Mouse (Mus musculus) neural tube, embryonic 13.5 days (tissue): ENCODE data around the gene Ctps2. TPM values are rescaled to one million over a fixed set of nuclear protein-coding genes. Genes with fewer than 3 reads are reported as not detected.

Source experiments
- ATAC-seq: fragments of 200-750 bp; cut with Nextera tagmentation; 2 replicates; pipeline ENCODE4 v1.8.0; 2017; ENCODE audit warnings: low read depth, mild to moderate bottlenecking, moderate TSS enrichment, moderate library complexity
- H3K27ac ChIP-seq: fragments of 300-500 bp; sonication (generic); replicated peaks from 2 replicates; pipeline ENCODE4 v1.5.1; 2015; ENCODE audit warnings: moderate library complexity, mild to moderate bottlenecking, inconsistent platforms
- H3K27me3 ChIP-seq: fragments of 300-500 bp; sonication (generic); 2 replicates; pipeline ENCODE4 v1.6.1; 2015; ENCODE audit warnings: mild to moderate bottlenecking, inconsistent platforms
- H3K36me3 ChIP-seq: fragments of 300-500 bp; sonication (generic); 2 replicates; pipeline ENCODE4 v1.6.1; 2015; ENCODE audit warnings: mild to moderate bottlenecking, inconsistent platforms
- H3K4me1 ChIP-seq: fragments of 300-500 bp; sonication (generic); replicated peaks from 2 replicates; pipeline ENCODE4 v1.6.1; 2015; ENCODE audit warnings: inconsistent platforms
- H3K4me2 ChIP-seq: fragments of 300-500 bp; sonication (generic); 2 replicates; pipeline ENCODE4 v1.6.1; 2015; ENCODE audit warnings: inconsistent platforms, mild to moderate bottlenecking, moderate library complexity
- H3K4me3 ChIP-seq: fragments of 300-500 bp; sonication (generic); 2 replicates; pipeline ENCODE4 v1.5.1; 2015; ENCODE audit warnings: mild to moderate bottlenecking, inconsistent platforms
- H3K9ac ChIP-seq: fragments of 300-500 bp; sonication (generic); 2 replicates; pipeline ENCODE4 v1.6.1; 2015; ENCODE audit warnings: moderate library complexity, mild to moderate bottlenecking, inconsistent platforms
- H3K9me3 ChIP-seq: fragments of 300-500 bp; sonication (generic); 2 replicates; pipeline ENCODE4 v1.6.1; 2016; ENCODE audit warnings: inconsistent platforms
- WGBS: fragments of 180-500 bp; shearing (Covaris S2); methylation state at CpG from one replicate; pipeline ENCODE4 v1.1.7; 2015; 5-methylcytosine and 5-hydroxymethylcytosine counted together
- polyA plus RNA-seq: library from polyadenylated mRNA; unstranded; fragments of >200 nt; fragmentation: Nextera tagmentation; extraction: Ambion mirVana; gene quantifications from 2 replicates; pipeline ENCODE4 v1.2.1, GENCODE M21; 2015

The Ctps2 gene
- polyA plus RNA-seq, 1 experiment from 2014 or later, result 83.6 TPM

DNA sequence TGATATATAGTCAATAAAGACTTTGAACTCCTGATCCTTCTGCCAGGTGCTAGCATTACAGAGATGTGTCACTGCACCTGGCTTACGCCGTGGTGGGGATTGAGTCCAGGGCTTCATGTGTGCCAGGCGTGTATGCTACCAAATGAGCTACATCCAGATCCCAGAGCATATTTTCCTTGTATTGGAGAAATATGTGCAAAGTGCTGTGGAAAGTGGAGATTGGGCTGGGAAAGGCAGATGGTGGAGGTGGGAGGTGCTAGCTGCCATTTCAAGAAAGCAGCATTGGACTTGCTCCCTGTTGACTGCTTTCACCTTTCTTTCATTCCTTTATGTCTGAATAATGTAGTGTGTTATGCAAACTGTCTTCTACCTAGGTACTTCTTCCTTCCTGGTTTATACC is 12.6 kb downstream of the Ctps2 start:
- Histone ChIP-seq H3K9ac (no peak overlapping the region), H3K27me3 (no peaks in the 10 kb centered on the region), H3K9me3 (no peaks in the 10 kb centered on the region), H3K4me1 (no peaks in the 10 kb centered on the region), H3K4me2 (no peak overlapping the region), H3K4me3 (no peak overlapping the region), H3K36me3 (peaks cover 19% of the 10 kb centered on the region), H3K27ac (no peak overlapping the region)
- WGBS, result 86% methylated on average over 3 of the region's 3 CpGs
- no peak for ATAC-seq

- H3K27me3 ChIP-seq, result no peaks in the 10 kb centered on the region
- H3K9ac ChIP-seq, result no peak overlapping the region
- H3K4me3 ChIP-seq, result no peak overlapping the region
- peaks cover 16% of the 10 kb centered on the region for H3K36me3 ChIP-seq
- 32% methylated on average over 5 of the region's 5 CpGs for WGBS
- H3K27ac ChIP-seq, result no peak overlapping the region
- no peaks in the 10 kb centered on the region for H3K4me1 ChIP-seq
- no peaks in the 10 kb centered on the region for H3K9me3 ChIP-seq
- no peak overlapping the region for H3K4me2 ChIP-seq
- ATAC-seq, result no peak
Measured at GRCm38 (mm10) chrX:162915697-162916096, 14.7 kb downstream of the Ctps2 start.

DNA sequence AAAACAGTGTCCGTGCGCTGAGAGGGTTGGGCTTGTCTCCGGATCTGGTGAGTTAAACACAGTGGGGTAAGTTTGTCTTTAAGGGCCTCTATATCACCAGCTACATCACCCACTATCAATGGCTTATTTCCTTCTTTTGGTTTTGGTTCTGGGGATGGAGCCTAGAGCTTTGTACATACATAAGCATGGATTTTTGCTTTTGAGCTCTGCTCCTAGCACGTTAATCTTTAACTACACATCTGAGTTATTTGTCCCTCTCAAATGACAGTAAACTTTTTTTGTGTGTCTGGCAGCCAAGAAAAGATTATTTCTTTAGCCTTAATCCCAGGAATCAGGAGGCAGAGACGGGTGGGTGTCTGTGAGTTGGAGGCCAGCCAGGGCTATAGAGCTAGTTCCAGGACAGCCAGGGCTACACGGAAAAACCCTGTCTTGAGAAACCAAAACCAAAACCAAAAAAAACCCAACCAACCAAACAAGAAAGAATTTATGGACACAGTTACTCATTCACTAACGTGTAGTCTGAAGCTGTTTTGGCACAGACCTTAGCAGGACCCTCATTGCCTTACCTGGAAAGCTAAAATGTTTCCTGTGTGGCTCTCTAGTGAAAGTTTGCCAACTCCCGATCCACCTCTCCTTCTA is 20.6 kb downstream of the Ctps2 start:
- WGBS, result 91% methylated on average over 8 of the region's 8 CpGs
- Histone ChIP-seq H3K4me1 (no peaks in the 10 kb centered on the region), H3K4me2 (no peak overlapping the region), H3K36me3 (peaks cover 15% of the 10 kb centered on the region; the same call in 1 of the 2 replicates), H3K4me3 (no peak overlapping the region), H3K27me3 (no peaks in the 10 kb centered on the region; the same call in none of the 2 replicates), H3K9ac (no peak overlapping the region), H3K9me3 (no peaks in the 10 kb centered on the region), H3K27ac (no peak overlapping the region)
- ATAC-seq, result no peak

DNA sequence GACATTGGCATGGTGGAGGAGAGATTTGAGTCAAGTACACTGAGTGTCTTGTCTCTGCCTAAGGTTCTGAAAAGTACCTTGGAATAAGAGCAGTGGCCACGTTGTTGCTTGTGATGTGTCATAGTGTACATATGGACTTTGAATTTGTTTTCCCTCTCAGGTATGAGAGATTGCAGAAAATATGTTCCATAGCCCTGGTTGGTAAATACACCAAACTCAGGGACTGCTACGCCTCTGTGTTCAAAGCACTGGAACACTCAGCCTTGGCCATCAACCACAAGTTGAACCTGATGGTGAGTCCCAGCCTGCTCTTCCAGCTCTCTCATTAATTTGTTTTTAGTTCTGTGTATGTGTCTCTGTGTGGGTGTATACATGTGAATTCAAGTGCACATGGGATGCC is 30.4 kb downstream of the Ctps2 start:
- no peak overlapping the region for H3K4me2 ChIP-seq
- WGBS, result 96% methylated on average over 2 of the region's 2 CpGs
- no peaks in the 10 kb centered on the region for H3K4me1 ChIP-seq
- no peak for ATAC-seq
- H3K9ac ChIP-seq, result no peak overlapping the region
- no peaks in the 10 kb centered on the region for H3K9me3 ChIP-seq
- H3K27me3 ChIP-seq, result no peaks in the 10 kb centered on the region
- H3K4me3 ChIP-seq, result no peak overlapping the region
- peaks cover 37% of the 10 kb centered on the region for H3K36me3 ChIP-seq
- no peak overlapping the region for H3K27ac ChIP-seq

DNA sequence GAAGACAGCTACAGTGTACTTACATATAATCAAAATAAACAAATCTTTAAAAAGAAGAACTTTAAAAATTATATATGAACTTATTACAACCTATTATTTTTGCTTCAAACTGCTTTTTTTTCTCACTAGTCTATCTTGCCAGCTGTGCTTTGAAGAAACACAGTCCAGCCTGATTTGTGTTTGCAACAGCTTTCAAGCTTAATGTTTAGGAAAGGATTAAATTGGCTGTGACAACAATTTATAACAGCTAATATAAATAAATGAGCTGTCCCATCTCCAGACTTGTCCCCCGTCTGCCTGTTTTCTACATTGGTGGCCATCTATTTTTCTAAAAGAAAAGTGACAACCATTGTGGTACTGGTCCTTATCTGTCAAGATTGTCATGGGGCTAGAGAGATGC is 41.0 kb downstream of the Ctps2 start:
- no peaks in the 10 kb centered on the region for H3K9me3 ChIP-seq
- ATAC-seq, result no peak
- H3K36me3 ChIP-seq, result no peaks in the 10 kb centered on the region
- H3K4me3 ChIP-seq, result no peak overlapping the region
- WGBS, result 78% methylated on average over 1 of the region's 1 CpGs
- H3K27me3 ChIP-seq, result 0 out of 2 replicates have a peak, but pooled peaks cover 5% of the 10 kb centered on the region
- H3K4me2 ChIP-seq, result no peak overlapping the region
- no peak overlapping the region for H3K9ac ChIP-seq
- no peaks in the 10 kb centered on the region for H3K4me1 ChIP-seq
- H3K27ac ChIP-seq, result no peak overlapping the region

DNA sequence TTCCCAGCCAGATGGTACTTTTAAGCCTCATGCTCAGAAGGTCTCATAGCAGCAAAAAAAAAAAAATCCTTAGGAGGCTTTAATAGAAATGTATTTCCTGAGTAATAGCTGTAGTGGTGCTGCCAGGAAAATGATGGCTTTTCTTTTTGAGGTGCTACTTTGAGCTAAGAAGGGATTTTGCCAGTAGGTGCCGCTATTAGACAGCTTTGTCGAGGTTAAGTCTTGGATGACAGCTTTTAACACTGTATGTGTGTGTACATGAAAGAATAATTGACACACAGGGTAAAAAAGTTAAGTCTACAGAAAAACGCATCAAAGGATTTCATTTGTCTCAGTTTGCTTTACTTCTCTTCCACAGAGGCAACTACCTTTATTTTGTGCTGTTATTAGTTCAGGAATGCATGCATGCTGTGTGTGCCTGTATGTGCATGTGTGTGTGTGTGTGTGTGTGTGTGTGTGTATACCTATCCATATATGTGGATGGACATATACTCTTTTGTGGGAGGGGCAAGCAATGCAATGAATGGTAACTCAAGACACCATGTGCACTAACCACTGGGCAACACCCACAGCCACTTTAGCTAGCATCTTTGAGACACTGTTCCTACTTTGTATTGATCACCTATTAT is 48.9 kb downstream of the Ctps2 start:
- H3K4me1 ChIP-seq, result no peaks in the 10 kb centered on the region
- H3K4me2 ChIP-seq, result no peak overlapping the region
- WGBS, result 46% methylated on average over 3 of the region's 3 CpGs
- H3K27ac ChIP-seq, result no peak overlapping the region
- H3K9me3 ChIP-seq, result no peaks in the 10 kb centered on the region
- no peaks in the 10 kb centered on the region for H3K27me3 ChIP-seq
- H3K36me3 ChIP-seq, result no peaks in the 10 kb centered on the region
- peak; percentile 61; the same call in 1 of the 2 replicates for ATAC-seq
- H3K9ac ChIP-seq, result no peak overlapping the region
- no peak overlapping the region for H3K4me3 ChIP-seq

DNA sequence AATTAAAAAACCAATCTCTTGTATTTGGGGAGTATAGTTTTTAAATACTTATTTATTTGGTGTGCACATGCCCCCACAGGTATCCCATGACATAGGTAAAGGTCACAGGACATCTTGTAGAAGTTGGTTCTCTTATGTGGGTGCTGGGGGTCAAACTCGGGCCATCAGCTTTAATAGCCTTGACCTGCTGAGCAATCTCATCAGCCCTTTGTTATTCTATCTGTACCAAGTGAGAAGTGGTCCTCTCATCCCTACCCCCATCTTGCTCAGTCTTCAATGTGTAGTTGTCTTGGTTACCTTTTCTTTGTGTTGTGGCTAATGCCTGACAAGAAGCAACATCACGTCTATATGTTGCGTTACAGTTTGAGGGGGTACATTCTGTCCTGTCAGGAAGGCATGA is 56.9 kb downstream of the Ctps2 start:
- Histone ChIP-seq H3K4me3 (no peak overlapping the region), H3K9ac (no peak overlapping the region), H3K4me2 (no peak overlapping the region), H3K4me1 (no peaks in the 10 kb centered on the region), H3K27me3 (0 out of 2 replicates have a peak, but pooled peaks cover 4% of the 10 kb centered on the region), H3K27ac (no peak overlapping the region), H3K36me3 (no peaks in the 10 kb centered on the region), H3K9me3 (no peaks in the 10 kb centered on the region)
- 60% methylated on average over 3 of the region's 3 CpGs for WGBS
- ATAC-seq, result no peak

DNA sequence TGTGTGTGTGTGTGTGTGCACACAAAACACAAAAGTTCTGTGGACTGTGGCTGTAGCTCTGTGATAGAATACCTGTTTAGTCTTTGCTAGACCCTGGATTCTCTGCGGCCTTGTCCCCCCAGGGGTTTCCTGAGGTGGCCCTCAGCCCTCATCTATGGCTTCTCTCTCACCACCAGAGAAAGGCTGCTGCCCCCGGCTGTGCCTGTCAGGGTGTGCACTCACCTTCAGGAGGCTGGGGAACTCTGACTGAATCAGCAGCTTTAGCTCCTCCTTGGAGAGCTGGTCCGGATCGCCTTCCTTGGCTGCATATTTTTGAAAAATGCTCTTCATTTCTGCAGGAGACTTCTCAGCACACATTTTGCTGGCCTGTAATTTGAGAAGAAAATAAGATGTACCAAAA is 62.8 kb downstream of the Ctps2 start:
- H3K4me1 ChIP-seq, result no peaks in the 10 kb centered on the region
- no peak overlapping the region for H3K27ac ChIP-seq
- WGBS, result 43% methylated on average over 4 of the region's 4 CpGs
- no peak overlapping the region for H3K9ac ChIP-seq
- peaks cover 18% of the 10 kb centered on the region; the same call in 1 of the 2 replicates for H3K27me3 ChIP-seq
- no peaks in the 10 kb centered on the region for H3K36me3 ChIP-seq
- no peaks in the 10 kb centered on the region for H3K9me3 ChIP-seq
- ATAC-seq, result no peak
- no peak overlapping the region for H3K4me3 ChIP-seq
- H3K4me2 ChIP-seq, result no peak overlapping the region

GRCm38 (mm10) chrX:162964383-162964782 is 63.3 kb downstream of the Ctps2 start, which contains the start of gene S100g:
TSS of gene S100g (minus strand) at chrX:162964599.
- H3K4me1 ChIP-seq, result no peaks in the 10 kb centered on the region
- ATAC-seq, result no peak
- no peaks in the 10 kb centered on the region for H3K36me3 ChIP-seq
- no peaks in the 10 kb centered on the region for H3K9me3 ChIP-seq
- H3K27ac ChIP-seq, result no peak within 1 kb of the TSS
- WGBS, result 26% methylated on average over 3 of the region's 3 CpGs
- peaks cover 18% of the 10 kb centered on the region; the same call in 1 of the 2 replicates for H3K27me3 ChIP-seq
- no peak within 1 kb of the TSS for H3K4me2 ChIP-seq
- H3K4me3 ChIP-seq, result no peak within 1 kb of the TSS
- no peak within 1 kb of the TSS for H3K9ac ChIP-seq

DNA sequence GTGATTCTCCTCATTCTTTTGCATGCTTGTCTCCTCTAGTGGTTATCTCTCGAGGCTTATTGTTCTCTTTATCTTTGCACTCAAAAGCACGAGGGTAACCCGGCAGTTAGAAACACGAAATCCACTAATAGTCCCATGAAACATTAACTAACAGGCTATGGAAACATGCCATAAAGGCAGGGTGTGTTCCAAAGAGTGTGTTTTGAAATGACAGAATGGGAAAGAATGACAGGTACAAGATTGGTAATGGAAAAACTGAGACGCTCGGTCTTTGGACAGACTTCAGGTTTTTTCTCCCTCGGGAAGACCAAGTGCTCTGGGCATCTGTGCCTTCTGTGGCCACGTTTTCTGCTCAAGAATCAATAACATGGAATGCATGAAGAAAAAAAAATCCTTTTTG is 66.4 kb downstream of the Ctps2 start:
- Histone ChIP-seq H3K36me3 (no peaks in the 10 kb centered on the region), H3K4me1 (no peaks in the 10 kb centered on the region), H3K9ac (no peak overlapping the region), H3K4me2 (no peak overlapping the region), H3K9me3 (no peaks in the 10 kb centered on the region), H3K27me3 (peaks cover 14% of the 10 kb centered on the region; the same call in 1 of the 2 replicates), H3K4me3 (no peak overlapping the region), H3K27ac (no peak overlapping the region)
- no peak for ATAC-seq
- 73% methylated on average over 8 of the region's 8 CpGs for WGBS

- 81% methylated on average over 3 of the region's 3 CpGs for WGBS
- H3K9me3 ChIP-seq, result no peaks in the 10 kb centered on the region
- no peaks in the 10 kb centered on the region for H3K4me1 ChIP-seq
- no peak for ATAC-seq
- peaks cover 4% of the 10 kb centered on the region; the same call in 1 of the 2 replicates for H3K27me3 ChIP-seq
- no peak overlapping the region for H3K4me2 ChIP-seq
- no peak overlapping the region for H3K9ac ChIP-seq
- H3K4me3 ChIP-seq, result no peak overlapping the region
- H3K27ac ChIP-seq, result no peak overlapping the region
- H3K36me3 ChIP-seq, result no peaks in the 10 kb centered on the region
Measured at GRCm38 (mm10) chrX:162976194-162976593, 75.2 kb downstream of the Ctps2 start.

DNA sequence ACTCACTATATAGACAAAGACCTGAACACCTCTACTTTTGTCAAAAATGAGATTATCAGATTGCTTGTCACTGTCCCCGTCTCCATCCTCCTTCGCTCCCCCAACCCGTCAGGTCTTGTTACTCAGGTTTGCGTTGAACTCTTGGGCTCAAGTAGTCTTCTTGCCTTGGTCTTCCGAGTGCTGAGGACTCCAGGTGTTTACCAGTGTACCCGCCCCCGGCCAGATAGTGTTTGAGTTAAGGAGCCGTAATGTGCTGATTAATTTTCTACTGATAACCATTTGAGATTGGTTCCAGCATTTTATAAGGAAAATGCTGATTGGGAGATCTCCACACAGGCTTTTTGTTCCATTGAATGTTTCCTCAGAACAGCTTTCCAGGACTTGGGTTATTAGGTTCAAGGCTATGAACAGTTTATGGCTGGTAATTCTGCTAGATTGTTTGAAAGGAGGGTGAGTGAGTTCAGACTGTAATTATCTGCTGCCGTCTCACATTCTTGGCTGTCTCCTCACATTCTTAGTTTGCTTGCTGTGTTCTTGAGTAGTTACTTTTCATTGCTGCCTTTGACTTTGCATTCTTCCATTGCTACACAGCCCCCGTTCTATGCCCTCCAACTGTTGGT is 85.9 kb downstream of the Ctps2 start:
- Histone ChIP-seq H3K27me3 (no peaks in the 10 kb centered on the region), H3K27ac (no peak overlapping the region), H3K4me2 (no peak overlapping the region), H3K36me3 (no peaks in the 10 kb centered on the region), H3K9ac (no peak overlapping the region), H3K4me3 (no peak overlapping the region), H3K4me1 (no peaks in the 10 kb centered on the region), H3K9me3 (no peaks in the 10 kb centered on the region)
- no peak for ATAC-seq
- WGBS, result 90% methylated on average over 10 of the region's 10 CpGs
